Mouse (Mus musculus): ENCODE measurements around the gene Sh3rf3.

The Sh3rf3 gene

GRCm38 (mm10) chr10:59113386-59113785, 300.2 kb downstream of the Sh3rf3 start:
- no peak for DNase-seq

GRCm38 (mm10) chr10:59114535-59115291, 301.6 kb downstream of the Sh3rf3 start:
- no peak for DNase-seq

- DNase-seq = no peak
Measured at GRCm38 (mm10) chr10:59115691-59116090, 302.5 kb downstream of the Sh3rf3 start.

GRCm38 (mm10) chr10:59116331-59116730, 303.2 kb downstream of the Sh3rf3 start:
- no peak for DNase-seq

GRCm38 (mm10) chr10:59117555-59117954, 304.4 kb downstream of the Sh3rf3 start:
- DNase-seq = no peak

GRCm38 (mm10) chr10:59119001-59119400, 305.8 kb downstream of the Sh3rf3 start:
- no peak for DNase-seq

GRCm38 (mm10) chr10:59119811-59120210, 306.7 kb downstream of the Sh3rf3 start:
- no peak for DNase-seq

GRCm38 (mm10) chr10:59125497-59125896, 312.3 kb downstream of the Sh3rf3 start:
- no peak for DNase-seq

GRCm38 (mm10) chr10:59127637-59128036, 314.5 kb downstream of the Sh3rf3 start:
- DNase-seq = no peak

GRCm38 (mm10) chr10:59131926-59132628, 318.9 kb downstream of the Sh3rf3 start:
- DNase-seq = no peak

GRCm38 (mm10) chr10:59133478-59134009, 320.4 kb downstream of the Sh3rf3 start:
- no peak for DNase-seq

- DNase-seq = peak; percentile 16
Measured at GRCm38 (mm10) chr10:59149956-59150383, 336.8 kb downstream of the Sh3rf3 start.

- DNase-seq = no peak
Measured at GRCm38 (mm10) chr10:59150938-59151657, 337.9 kb downstream of the Sh3rf3 start.

- DNase-seq = no peak
Measured at GRCm38 (mm10) chr10:59152544-59153081, 339.5 kb downstream of the Sh3rf3 start.

- no peak for DNase-seq
Measured at GRCm38 (mm10) chr10:59158627-59159026, 345.5 kb downstream of the Sh3rf3 start.

GRCm38 (mm10) chr10:59162185-59162897, 349.2 kb downstream of the Sh3rf3 start:
- DNase-seq = no peak

- peak; percentile 45 for DNase-seq
Measured at GRCm38 (mm10) chr10:59166104-59166944, 353.2 kb downstream of the Sh3rf3 start.

- DNase-seq = no peak
Measured at GRCm38 (mm10) chr10:59171042-59171441, 357.9 kb downstream of the Sh3rf3 start.

GRCm38 (mm10) chr10:59172539-59172938, 359.4 kb downstream of the Sh3rf3 start:
- no peak for DNase-seq

GRCm38 (mm10) chr10:59179620-59180019, 366.5 kb downstream of the Sh3rf3 start:
- no peak for DNase-seq

GRCm38 (mm10) chr10:59182306-59182705, 369.1 kb downstream of the Sh3rf3 start:
- no peak for DNase-seq
